Mouse (Mus musculus): ENCODE measurements around the gene AI661453.
A peak's percentile ranks its signal among the peaks of the same experiment; 100 is the strongest.

Gene AI661453

DNA sequence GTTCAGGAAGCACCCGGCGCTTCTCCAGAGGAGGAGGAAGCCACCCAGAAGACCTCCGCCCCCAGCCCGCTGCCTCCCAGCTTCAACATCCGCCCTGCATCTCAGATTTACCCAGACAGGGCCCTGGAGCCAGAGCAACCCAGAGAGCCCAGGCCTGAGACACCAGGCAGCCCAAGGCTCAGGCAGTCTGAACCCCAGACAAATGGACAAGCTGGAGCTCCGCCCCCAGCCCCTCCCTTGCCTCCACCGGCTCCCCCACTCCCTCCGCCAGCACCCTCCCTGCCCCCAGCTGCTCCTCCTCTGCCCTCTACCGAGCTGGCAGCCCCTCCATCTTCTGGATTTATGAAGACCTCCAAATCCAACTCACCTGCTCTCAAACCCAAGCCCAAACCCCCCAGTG lies 29.9 kb downstream of the AI661453 start:
- no peak for DNase-seq (ENCODE audit: low read depth, low spot score)

DNA sequence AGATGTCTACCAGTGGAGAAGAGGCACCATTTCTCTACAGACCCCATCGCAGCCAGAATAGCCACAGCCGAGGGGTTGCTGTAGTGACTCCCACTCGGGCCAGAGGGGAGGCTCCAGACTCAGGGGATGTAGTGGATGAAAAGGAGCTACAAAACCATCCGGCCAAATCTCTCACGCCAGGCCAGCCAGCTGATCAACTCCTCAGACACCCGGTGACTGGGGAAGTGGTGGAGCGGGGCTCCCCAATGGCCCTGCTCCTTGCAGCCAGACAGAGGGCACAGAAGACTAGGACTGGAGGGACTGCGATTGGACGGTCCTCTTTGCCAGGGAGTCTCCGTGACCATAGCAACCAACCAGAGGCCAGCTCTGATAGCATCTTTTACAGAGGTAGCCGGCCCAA lies 31.2 kb downstream of the AI661453 start:
- no peak for DNase-seq (ENCODE audit: low read depth, low spot score)

DNA sequence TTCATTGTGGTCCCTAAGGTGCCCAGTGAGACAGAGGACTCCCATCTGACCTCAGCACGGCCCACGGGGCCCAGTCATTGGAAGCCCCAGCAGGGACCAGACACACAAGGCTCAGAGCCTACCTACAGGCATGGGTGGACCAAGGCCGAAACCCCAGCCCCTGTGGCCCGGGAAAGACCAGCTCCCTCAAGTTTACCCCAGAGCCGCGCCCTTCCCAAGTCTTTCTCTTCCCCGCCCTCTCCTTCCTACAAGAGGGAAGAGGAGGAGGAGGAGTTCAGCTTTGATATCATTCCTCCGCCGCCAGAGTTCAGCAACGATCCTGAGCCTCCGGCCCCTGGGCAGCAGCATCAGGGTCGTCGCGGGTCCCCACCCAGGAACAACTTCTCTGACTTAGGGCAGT lies 31.6 kb downstream of the AI661453 start:
- no peak for DNase-seq (ENCODE audit: low read depth, low spot score)

DNA sequence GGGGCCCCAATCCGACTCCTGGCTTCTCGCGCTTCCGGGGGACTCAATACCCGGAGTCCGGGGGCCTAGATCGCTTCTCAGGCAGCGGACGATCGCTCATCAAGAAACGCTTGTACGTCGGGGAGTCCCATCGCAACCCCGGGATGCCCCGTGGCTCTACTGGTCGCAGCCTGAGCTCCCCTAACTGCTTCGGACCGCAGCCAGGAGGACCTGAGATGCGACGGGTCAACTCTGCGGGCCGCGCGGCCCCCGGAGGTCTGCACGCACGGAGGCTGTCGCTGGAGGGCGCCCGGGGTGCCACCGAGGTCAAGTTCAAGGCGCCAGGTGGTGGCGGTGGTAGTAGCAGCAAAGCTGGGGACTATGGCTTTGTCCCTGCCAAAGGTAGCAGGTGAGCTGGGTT lies 32.1 kb downstream of the AI661453 start:
- no peak for DNase-seq (ENCODE audit: low read depth, low spot score)

DNA sequence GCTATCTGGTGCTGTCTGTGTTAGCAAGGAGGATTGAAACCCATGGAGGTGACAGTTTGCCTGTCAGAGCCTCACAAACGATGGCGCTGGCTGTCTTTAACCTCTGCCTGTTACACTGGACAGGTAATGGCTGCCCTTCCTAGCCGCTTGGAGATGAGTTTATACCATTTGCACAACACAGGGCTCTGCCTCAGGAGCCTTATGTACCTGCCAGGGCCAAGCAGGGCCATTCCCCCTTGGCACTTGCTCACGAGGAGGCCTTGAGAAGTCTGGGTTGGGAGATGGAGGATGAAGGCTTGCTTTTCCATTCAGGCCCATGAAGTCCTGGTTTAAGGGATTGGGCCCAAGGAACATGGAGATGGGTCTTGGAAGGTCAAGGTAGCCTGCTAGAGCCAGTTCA lies 33.2 kb downstream of the AI661453 start:
- DNase-seq (ENCODE audit: low read depth, low spot score): no peak

DNA sequence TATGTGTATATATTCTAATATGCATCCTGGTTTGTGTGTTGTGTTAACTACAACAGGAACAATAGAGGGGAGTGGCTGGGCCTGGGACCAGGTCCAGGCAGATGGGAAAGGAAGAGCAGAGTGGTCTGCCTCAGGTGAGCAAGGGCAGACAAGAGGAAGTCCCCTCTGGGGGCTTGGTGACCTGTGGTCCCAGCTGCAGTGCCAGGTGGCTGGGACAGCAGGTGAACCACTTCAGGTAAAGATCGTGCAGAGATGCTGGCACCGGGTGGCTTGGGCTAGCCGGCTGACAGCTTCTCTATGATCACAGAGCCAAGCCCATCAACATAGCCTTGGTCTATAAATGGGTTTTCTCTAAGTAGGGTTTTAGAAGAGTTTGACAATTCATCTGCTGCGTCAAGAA lies 33.7 kb downstream of the AI661453 start:
- DNase-seq (ENCODE audit: low read depth, low spot score): no peak

DNA sequence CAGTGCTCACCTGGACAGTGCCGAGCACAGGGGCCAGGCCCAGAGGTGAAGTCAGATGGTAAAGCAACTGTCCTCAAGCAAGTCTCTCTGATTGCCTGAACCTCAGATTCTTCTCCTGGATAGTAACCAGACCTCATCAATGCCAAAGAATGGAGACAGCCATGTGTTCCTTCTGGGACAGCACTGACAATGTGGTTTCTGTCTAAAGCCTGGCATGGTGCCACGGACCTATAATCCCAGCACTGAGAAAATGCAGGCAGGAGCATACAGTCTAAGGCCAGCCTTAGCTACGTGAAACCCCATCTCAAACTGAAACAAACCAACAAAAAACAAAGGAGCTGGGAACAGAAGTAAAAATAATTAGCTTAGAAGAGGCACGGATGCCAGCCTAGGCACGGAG lies 34.3 kb downstream of the AI661453 start:
- DNase-seq (ENCODE audit: low read depth, low spot score): no peak

DNA sequence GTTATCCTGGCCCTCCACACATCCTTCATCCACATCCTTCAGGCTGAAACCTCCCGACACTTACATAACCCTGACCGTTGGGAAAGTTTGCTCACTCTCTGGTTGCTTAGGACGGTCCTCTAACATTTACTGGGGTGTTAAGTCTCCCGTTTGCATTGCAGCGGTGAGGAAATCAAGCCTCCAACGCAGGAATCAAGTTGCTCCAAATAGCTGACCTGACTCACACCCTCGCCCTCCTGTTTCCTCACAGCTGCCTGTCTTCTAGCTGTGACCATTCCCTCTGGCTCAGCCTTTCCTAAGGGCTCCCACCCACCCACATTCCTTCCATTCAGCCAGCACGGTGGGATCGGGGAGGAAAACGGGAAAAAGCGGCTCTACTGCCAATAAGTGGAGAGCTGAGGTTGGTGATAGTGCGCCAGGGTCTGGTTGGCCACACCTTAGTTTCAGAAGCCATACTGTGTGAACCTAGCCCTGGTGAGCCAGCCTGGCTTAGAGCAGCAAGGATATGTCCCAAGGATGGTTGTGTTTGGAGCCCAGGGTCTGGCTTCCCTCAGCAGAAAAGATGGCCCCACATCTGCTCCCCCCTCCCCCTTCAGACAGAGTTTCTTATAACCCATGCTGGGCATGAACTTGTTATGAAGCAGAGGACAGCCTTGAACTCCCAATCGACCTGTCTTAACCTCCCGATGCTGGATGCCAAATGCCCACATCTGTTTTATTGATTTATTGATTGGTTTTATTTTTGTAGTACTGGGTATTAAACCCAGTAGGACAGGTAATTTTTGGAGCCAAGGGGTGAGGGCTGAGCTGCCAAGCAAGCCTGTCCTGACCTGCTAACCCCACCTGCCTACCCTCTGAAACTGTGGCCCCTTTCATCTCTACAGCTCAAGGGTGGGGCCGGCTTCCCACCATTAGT lies 36.3 kb downstream of the AI661453 start:
- no peak for DNase-seq (ENCODE audit: low read depth, low spot score)

DNA sequence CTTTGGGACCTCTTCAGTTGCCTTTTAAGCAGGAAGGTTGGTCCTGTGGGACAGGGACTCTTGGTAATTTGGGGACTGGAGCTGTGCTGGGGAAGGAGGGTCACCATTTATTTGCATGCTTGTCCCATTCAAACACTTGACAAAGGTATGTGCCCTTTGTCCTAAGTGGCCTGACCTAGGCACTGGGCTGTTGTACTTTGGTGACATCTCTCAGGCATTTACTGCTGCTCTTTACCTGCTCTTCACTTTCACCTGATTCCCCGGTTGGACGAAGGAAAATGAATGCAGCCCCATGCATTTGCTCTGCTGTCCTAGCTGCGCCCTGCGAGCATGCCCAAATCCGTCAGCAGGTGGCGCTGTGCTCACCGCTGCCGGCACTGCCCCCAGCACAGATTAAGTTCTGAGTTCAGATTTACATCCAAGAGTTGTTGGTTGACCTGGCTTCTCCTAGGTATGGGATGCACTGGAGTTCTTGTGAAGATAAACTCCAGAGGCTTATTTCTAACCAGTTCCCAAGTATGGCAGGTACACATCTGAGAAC lies 37.1 kb downstream of the AI661453 start:
- no peak for DNase-seq (ENCODE audit: low read depth, low spot score)

DNA sequence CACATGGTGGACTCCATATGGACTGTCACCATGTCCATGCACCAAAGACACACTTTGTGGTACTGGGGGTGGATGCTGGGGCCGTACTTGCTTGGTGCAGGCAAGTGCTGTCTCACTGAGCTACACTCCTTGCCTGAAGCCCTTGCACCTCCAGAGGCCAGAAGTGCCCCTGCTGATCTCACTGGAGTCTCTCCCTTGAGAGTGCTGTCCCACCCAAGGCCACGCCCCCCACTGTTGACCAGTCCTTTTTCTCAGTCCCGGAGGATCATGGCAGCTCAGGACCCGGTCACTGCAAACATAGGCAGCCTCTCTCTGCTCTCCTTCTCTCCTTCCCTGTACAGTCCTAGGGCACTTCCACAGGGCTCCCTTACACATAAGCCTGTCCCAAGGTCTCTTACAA lies 37.8 kb downstream of the AI661453 start:
- DNase-seq (ENCODE audit: low read depth, low spot score): no peak

DNA sequence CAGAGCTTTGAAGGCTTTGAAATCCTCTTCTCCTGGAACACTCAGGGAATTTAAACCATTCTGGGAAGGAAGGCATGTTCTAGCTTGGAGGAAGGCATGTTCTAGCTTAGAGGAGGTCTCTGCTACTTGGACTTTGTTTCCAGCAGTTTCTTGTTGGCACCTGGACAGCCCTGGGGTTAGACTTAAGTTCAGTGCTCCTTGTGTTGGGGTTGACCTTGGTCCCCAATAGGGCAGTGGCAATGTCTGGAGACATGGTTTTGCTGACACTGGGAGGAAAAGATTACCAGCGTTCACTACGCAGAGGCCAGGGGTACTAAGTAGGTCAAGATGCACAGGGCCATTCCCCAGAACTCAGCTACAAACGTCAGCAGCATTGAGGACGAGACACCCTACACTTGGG lies 38.8 kb downstream of the AI661453 start:
- no peak for DNase-seq (ENCODE audit: low read depth, low spot score)

DNA sequence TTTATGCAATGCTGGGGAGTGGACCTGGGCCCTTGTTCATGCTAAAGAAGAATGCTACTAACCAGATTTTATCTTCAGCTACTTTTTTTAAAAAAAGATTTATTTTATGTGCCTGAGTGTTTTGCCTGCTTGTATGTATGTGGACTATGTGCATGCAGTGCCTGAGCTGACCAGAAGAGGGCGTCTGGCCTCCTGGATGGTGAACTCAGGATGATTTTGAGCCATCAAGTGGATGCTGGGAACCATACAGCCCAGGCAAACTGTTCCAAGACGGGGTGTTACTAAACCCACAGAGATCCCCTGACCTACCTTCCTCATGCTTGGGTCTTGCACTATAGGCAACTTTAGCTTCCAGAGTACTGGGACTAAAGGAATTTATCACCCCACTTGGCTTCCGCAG lies 39.3 kb downstream of the AI661453 start:
- DNase-seq (ENCODE audit: low read depth, low spot score): no peak

DNA sequence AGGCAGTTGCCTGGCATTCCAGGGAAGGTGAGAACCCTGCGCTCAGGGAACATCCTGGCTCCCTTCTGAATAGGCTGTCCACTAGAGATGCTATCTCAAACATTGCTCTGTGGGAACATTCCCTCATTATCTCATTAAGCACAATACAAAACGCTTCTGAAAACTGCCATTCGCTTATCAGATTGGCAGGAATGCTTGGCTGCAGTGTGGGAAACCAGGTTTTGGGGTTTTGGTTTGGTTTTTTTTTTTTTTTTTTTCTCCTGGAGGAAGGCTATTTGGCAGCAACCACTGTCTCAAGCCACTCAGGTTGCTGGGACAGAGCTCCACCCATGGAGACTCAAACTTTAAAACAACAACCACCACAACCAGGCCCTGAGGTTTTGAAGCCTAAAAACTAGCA lies 43.5 kb downstream of the AI661453 start:
- no peak for DNase-seq (ENCODE audit: low read depth, low spot score)

DNA sequence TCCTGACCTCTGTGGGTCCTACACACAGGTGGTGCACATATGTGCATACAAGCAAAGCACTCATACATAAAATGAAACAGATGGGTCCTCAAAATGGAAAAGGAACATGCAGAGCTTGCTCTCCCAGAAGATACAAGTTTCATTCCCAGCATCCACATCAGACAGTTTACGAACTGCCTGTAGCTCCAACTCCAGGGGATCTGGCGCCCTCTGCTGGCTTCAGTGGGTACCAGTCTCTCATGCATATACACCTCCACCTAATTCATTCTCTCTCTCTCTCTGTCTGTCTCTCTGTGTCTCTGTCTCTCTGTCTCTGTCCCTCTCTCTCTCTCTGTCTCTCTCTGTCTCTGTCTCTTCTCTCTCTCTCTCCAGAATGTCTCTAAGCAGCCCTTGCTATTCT lies 46.0 kb downstream of the AI661453 start:
- DNase-seq (ENCODE audit: low read depth, low spot score): peak; percentile 64

DNA sequence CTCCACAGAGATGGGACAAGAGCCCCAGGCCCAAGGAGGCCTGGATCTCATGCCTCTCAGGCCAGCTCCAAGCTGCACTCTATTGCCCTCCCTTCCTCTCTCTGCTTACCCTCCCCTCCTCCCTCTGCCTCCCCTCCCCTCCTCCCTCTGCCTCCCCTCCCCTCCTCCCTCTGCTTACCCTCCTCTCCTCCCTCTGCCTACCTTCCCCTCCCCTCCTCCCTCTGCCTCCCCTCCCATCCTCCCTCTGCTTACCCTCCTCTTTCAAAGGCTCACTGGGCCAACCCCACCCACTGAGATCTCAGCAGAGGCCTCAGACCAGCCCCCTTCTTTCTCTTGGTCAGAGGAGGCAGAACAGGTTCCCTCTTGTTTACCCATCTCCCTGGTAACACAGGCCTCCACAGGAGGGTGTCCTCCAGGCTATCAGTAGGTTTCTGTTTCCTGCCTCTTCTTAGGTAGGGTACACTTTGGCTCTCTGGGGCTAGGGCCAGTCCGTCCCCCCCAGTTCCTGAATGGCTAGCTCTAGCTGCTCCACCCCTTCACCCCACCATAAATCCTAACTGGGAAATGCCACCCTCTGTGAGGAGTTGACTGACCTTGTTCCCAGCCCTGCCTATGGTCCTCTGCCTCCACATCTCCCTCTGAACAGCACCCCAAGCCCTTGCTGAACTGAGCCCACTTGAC lies 48.0 kb downstream of the AI661453 start:
- DNase-seq (ENCODE audit: low read depth, low spot score): no peak

DNA sequence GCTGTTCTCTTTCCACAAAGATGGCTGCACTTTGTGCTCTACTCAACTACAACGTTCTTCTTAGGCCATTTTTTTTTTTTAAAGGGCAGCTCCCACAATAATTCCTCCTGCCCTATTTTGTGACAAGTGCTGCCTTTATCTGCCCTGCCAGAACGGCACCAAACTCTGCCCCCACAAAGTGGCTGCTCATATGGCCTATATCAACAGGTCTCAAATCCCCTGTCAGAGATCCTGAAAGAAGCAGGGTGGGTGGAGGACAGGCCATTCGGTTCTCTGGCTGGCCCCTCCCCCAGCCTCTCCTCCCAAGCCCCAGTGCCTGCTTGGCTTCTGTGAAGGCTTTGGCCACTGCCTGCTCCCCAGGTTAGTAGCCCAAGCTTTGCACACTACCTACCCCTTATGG lies 48.6 kb downstream of the AI661453 start:
- no peak for DNase-seq (ENCODE audit: low read depth, low spot score)

DNA sequence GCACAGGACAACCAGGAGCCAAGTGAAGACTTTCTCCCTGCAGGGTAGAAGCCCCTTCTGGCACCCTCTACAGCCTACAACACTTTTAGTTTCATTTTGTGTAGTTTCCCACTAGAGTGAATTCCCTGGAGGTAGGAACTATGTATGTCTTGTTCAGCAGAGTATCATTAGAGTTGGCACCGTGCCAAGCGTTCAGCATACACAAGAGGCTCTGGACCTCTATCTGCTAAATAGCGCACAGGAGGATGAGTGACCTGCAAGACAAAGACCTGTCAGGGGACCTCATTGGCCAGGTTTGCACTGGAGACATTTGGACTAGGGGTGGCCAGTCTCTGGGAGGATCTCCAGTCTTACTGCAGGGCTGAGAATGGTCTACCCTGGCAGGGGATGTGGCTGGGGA lies 49.4 kb downstream of the AI661453 start:
- DNase-seq (ENCODE audit: low read depth, low spot score): no peak

DNA sequence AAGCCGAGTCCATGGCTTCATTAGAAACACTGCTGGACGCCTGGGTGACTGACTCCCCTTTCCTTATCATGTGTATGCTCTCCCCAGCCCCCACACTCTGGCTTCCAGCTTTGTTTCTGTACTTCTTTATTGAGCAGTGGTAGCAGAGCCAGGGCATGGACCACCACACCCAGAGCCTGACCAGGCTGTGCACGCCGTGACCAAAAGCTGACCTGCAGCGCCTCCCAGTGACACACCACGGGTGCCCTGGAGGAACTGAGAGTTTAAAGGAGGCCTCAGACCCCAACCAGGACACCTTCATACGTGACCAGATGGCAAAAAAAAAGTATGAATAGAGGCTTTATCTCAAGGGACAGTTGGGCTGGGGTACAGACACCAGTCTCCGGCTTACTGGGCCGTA lies 54.4 kb downstream of the AI661453 start:
- DNase-seq (ENCODE audit: low read depth, low spot score): no peak

DNA sequence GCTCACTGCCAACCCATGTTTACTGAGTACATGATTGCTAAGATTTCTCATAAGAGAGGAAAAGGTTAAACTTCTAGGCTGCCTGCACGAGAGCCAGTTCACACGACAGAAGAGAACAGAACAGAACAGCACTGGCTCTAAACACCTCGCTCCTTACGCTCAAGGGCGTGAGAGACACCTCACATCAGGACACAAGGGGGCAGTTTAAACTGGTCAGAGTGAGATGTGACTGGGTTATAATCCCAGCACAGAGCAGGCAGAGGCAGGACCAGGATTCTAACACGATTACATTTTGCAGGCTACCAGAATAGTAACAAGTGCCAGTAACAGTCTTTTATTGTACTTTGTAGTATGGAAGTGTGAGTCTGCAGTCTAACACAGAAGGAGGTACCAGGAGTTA lies 56.3 kb downstream of the AI661453 start:
- DNase-seq (ENCODE audit: low read depth, low spot score): no peak

DNA sequence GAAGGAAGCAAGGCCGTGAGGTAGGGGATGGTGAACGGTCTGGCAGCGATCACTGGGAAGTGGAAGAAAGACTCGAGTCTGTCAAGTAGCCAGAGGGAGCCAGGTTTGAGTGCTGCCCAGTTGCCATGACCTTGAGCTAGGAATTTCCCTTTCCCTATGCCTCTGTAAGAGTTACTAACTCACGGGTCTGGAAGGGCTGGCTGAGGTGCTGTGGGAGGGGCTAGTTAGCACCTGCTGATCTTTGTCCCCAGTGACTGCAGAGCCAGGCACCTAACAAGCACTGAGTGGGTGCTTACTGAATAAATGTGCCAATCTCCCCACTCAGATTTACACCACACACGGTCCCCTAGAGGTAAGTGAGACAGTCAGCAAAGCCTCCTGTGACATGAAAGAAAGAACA lies 57.2 kb downstream of the AI661453 start:
- no peak for DNase-seq (ENCODE audit: low read depth, low spot score)

DNA sequence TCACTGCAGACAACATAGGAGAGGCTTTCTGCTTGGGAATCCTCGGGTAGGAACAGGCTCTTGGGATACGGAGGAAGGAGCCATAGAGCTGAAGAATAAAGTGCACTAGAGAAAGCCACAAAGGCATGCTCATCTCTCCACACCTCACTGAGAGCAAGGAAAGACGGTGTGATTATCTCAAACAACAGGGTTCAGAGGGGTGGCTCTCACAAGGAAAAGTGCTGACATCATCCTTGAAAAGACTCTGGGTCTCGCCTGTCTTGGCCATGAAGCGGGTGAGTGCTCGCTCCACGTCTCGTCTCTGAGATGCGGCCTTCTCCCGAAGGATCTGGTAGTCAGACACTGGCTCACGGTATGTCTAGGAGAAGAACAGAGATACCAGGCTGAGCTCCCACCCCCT lies 57.7 kb downstream of the AI661453 start:
- DNase-seq (ENCODE audit: low read depth, low spot score): no peak

DNA sequence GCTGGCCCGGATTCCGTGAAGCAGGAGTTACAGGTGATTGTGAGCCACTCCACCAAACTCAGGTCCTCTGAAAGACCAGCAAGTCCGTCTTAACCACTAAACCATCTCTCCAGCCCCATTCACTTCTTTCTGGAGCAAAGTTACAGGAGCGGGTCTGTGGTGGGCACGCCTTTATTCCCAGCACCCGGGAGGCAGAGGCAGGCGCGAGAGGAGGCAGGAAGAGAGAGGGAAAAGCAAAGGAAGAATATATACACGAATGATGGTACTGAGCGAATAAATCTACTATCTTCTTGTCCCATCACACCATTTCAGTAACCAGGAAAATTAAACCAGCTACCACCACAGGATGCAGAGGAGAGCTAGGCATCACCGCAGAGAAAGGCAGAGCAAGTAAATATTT lies 65.1 kb downstream of the AI661453 start:
- DNase-seq (ENCODE audit: low read depth, low spot score): no peak
